Mouse (Mus musculus) stomach, postnatal 0 days (tissue): Measurements from ENCODE around the gene Cdk19. TPM values are rescaled to one million over a fixed set of nuclear protein-coding genes. Genes with fewer than 3 reads are reported as not detected.
A peak's percentile ranks its signal among the peaks of the same experiment; 100 is the strongest.

Experiments used
- ATAC-seq: fragments of 200-750 bp; cut with Nextera tagmentation; 2 replicates; pipeline ENCODE4 v1.8.0; 2017; ENCODE audit not compliant: low FRiP score, low TSS enrichment
- DNase-seq: peaks from one replicate; pipeline ENCODE4 v3.0.0-alpha.2; 2016; ENCODE audit warnings: low spot score
- H3K27ac ChIP-seq: fragments of 300-500 bp; sonication (generic); replicated peaks from 2 replicates; pipeline ENCODE4 v1.5.1; 2014; ENCODE audit warnings: mild to moderate bottlenecking, control low read depth
- H3K27me3 ChIP-seq: fragments of 300-500 bp; sonication (generic); 2 replicates; pipeline ENCODE4 v1.6.1; 2014; ENCODE audit warnings: low read length; ENCODE audit not compliant: control insufficient read depth, insufficient read depth
- H3K36me3 ChIP-seq: fragments of 300-500 bp; sonication (generic); 2 replicates; pipeline ENCODE4 v1.6.1; 2014; ENCODE audit warnings: low read length, mixed read lengths; ENCODE audit not compliant: control insufficient read depth, insufficient read depth
- H3K4me1 ChIP-seq: fragments of 300-500 bp; sonication (generic); replicated peaks from 2 replicates; pipeline ENCODE4 v1.6.1; 2014; ENCODE audit warnings: antibody characterized with exemption; ENCODE audit not compliant: control insufficient read depth, insufficient read depth
- H3K4me2 ChIP-seq: fragments of 300-500 bp; sonication (generic); replicated peaks from 2 replicates; pipeline ENCODE4 v1.6.1; 2014; ENCODE audit warnings: low read depth, mild to moderate bottlenecking, control low read depth, moderate library complexity
- H3K4me3 ChIP-seq: fragments of 300-500 bp; sonication (generic); 2 replicates; pipeline ENCODE4 v1.5.1; 2014; ENCODE audit warnings: low read depth, low read length, control low read depth
- H3K9ac ChIP-seq: fragments of 300-500 bp; sonication (generic); 2 replicates; pipeline ENCODE4 v1.6.1; 2014; ENCODE audit warnings: mild to moderate bottlenecking, low read length, control low read depth, mixed read lengths
- H3K9me3 ChIP-seq: fragments of 300-500 bp; sonication (generic); 2 replicates; pipeline ENCODE4 v1.6.1; 2016; ENCODE audit warnings: low read length; ENCODE audit not compliant: control insufficient read depth
- CTCF ChIP-seq: IDR thresholded peaks from 2 replicates; pipeline ENCODE4 v1.5.1; 2016; ENCODE audit warnings: antibody characterized with exemption, low read depth, mild to moderate bottlenecking, moderate library complexity
- EP300 ChIP-seq: optimal IDR thresholded peaks from 2 replicates; pipeline ENCODE3; 2016; ENCODE audit warnings: antibody characterized with exemption
- WGBS: fragments of 180-500 bp; shearing (Covaris S2); extraction: QIAGEN DNeasy Blood & Tissue Kit; methylation state at CpG from one replicate; pipeline ENCODE4 v1.1.7; 2014; 5-methylcytosine and 5-hydroxymethylcytosine counted together
- polyA plus RNA-seq: library from polyadenylated mRNA; unstranded; fragments of >200 nt; fragmentation: Nextera tagmentation; extraction: Ambion mirVana; gene quantifications from 2 replicates; pipeline ENCODE4 v1.2.1, GENCODE M21; 2015

Cdk19 gene
- polyA plus RNA-seq, 1 experiment from 2014 or later, result 4.4 TPM

DNA sequence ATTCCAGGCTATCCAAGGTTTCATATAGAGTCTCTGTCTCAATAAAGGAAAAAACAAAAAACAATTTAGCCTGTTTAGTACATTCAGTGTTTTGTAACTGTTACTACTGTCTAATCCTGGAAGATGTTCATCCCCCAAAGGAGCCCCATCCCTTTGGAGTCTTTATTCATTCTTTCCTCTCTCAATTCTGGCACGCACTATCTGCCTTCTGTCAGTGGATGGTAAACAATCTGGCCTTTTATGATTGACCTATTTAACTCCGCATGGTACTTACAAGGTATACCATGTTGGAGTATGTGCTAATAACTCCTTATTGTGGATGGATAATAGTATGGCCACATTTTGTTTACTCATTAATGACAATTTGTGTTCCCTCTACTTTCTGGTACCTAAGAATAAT lies 26.6 kb downstream of the Cdk19 start:
- 72% methylated on average over 2 of the region's 2 CpGs for WGBS
- ATAC-seq, result no peak
- TF ChIP-seq CTCF, result no peak
- no peak for TF ChIP-seq EP300
- H3K9ac ChIP-seq, result no peak overlapping the region
- H3K9me3 ChIP-seq, result no peaks in the 10 kb centered on the region
- H3K4me2 ChIP-seq, result no peak overlapping the region
- DNase-seq, result no peak
- H3K27ac ChIP-seq, result no peak overlapping the region
- H3K36me3 ChIP-seq, result no peaks in the 10 kb centered on the region
- H3K4me3 ChIP-seq, result no peak overlapping the region
- 0 out of 2 replicates have a peak, but pooled peaks cover 3% of the 10 kb centered on the region for H3K4me1 ChIP-seq
- H3K27me3 ChIP-seq, result no peaks in the 10 kb centered on the region

DNA sequence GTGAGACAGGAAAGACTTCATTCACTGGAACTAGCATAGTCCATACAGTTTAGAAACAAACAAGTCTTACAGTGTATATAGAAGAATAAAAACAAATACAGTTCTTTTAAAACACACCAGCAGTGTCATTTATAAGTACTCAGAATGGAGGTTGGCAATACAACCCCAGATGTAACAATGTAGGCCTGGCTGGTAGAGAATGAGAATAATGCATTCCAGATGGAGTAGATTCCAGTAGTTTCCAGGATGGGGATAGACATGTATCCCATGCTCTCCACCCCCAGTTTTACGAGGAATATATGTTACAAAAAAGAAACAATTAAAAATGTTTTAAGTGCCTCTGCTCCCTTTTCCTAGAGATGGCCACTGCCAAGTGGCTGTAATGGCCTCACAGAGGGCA lies 29.2 kb downstream of the Cdk19 start:
- ATAC-seq (no peak), DNase-seq (no peak)
- Histone ChIP-seq H3K9ac (no peak overlapping the region), H3K9me3 (no peaks in the 10 kb centered on the region), H3K27ac (no peak overlapping the region), H3K4me3 (no peak overlapping the region), H3K36me3 (no peaks in the 10 kb centered on the region), H3K4me2 (no peak overlapping the region), H3K4me1 (0 out of 2 replicates have a peak, but pooled peaks cover 3% of the 10 kb centered on the region), H3K27me3 (no peaks in the 10 kb centered on the region)
- 64% methylated on average over 1 of the region's 1 CpGs for WGBS
- no peak for TF ChIP-seq EP300
- no peak for TF ChIP-seq CTCF

DNA sequence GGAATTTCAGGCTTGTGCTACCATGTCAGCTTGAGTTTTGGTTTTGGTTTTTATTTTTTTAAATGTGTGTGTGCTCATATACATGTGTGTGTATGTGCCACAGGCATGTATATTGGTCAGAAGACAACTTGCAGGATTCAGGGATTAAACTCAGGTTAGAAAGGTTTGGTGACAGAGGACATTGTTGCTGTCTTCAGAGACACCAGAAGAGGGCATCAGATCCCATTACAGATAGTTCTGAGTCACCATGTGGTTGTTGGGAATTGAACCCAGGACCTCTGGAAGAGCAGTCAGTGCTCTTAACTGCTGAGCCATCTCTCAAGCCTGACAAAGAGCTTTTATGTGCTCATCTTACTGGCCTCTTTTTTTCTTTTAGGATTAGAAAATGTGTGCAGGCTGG lies 30.8 kb downstream of the Cdk19 start:
- ATAC-seq (no peak), DNase-seq (no peak)
- H3K27ac ChIP-seq, result no peak overlapping the region
- H3K27me3 ChIP-seq, result no peaks in the 10 kb centered on the region
- H3K9me3 ChIP-seq, result no peaks in the 10 kb centered on the region
- no peak overlapping the region for H3K9ac ChIP-seq
- no peaks in the 10 kb centered on the region for H3K36me3 ChIP-seq
- TF ChIP-seq EP300 (no peak), CTCF (peak; percentile 46)
- H3K4me3 ChIP-seq, result no peak overlapping the region
- no peaks in the 10 kb centered on the region for H3K4me1 ChIP-seq
- H3K4me2 ChIP-seq, result no peak overlapping the region

DNA sequence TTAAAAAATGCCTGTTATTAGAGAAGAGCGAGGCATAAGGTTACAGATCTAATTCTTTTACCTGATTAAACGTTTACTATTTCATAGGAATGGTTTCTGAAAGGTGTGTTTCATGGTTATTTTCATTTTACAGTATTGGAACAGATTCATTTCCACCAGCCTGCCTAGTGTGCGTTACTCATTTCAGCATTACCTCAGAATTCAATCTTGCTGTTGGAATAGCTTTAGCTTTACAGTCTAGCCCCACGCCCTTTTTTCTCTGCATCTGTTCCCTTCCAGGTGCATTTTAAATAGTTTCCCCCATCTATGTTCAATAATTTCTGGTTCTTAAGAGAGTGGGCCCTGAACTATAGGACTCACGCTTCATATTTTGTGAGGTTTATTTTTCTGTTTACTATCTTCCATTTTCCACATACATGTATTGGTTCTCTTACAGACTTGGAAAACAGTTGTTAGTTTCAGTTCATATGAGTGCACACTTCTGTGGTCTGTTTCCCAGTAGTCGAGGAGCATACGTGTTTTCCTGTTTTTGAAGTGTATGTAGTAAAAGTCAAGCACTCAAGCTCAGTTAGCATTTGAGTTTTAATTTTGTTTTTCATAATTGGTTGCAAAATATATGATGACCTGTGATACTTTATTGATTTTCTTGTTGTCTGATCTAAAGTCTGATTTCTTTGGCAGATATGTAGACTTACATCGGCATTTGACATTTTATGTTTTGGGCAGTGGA lies 32.0 kb downstream of the Cdk19 start:
- H3K27me3 ChIP-seq, result no peaks in the 10 kb centered on the region
- DNase-seq, result no peak
- WGBS, result 46% methylated on average over 8 of the region's 8 CpGs
- H3K4me1 ChIP-seq, result no peaks in the 10 kb centered on the region
- H3K4me3 ChIP-seq, result no peak overlapping the region
- H3K36me3 ChIP-seq, result no peaks in the 10 kb centered on the region
- no peak for TF ChIP-seq CTCF
- TF ChIP-seq EP300, result no peak
- no peak overlapping the region for H3K9ac ChIP-seq
- peak overlapping the region; percentile 5; the same call in 1 of the 2 replicates for H3K27ac ChIP-seq
- H3K4me2 ChIP-seq, result 0 out of 2 replicates have a peak overlapping the region, but pooled peaks have one; percentile 36
- no peaks in the 10 kb centered on the region for H3K9me3 ChIP-seq
- ATAC-seq, result no peak

DNA sequence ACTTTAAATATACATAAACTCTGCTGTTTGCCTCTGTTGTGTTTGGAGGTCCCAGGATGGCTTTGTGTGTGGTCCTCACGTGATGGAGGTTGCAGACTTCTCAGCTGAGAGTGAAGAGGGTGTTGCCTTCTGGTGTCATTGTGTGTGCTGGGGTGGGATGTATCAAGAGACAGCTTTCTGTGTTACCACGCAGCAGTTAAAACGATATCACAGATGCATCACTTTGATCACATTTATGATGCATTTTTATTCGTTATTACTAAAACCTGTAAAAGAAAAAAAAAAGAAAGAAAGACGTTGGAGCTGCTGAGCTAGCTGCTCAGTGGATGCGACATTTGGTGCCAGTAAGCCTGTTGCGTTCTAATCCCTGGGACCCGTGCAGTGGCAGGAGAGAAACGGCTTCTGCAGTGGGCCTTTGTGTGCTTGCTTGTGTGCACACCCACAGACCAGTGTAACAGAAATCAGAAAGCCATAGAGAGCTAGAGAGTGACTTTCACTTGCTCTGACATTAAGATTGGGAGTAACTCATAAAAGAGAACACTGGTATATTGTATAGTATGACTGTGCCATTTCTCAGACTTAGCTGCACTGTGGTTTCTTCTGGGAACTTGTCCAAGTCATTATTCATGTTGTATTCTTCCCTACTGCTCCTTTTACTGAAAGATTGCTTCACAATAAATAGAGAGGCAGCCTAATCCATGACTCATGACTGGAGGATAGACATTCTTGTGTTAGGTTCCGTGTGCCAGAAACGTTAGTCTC lies 32.7 kb downstream of the Cdk19 start:
- Histone ChIP-seq H3K9ac (no peak overlapping the region; the same call in 1 of the 2 replicates), H3K27ac (peak overlapping the region; percentile 78), H3K9me3 (no peaks in the 10 kb centered on the region), H3K27me3 (no peaks in the 10 kb centered on the region), H3K36me3 (no peaks in the 10 kb centered on the region), H3K4me3 (no peak overlapping the region), H3K4me2 (peak overlapping the region; percentile 36), H3K4me1 (no peaks in the 10 kb centered on the region)
- 21% methylated on average over 11 of the region's 11 CpGs for WGBS
- DNase-seq (no peak), ATAC-seq (peak; percentile 91)
- TF ChIP-seq EP300 (no peak), CTCF (no peak)

DNA sequence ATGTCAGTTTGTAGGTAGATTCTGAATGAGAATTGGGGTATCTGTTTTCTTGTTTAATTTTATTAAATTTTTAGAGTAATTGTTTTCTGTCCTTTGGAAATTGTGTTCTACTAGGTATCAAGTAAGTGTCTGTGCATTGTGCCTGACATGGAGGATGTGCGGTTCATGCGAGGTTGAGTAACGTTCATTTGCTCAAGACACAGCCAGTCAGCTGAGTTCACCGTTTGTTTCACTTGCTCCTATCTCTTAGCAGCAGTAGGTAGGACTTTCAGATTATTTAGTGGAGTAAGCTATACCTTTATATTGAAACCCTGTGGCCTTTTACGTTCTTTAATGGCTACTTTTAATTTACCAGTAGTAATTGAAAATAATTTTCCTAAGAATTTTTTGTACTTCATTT lies 34.4 kb downstream of the Cdk19 start:
- Histone ChIP-seq H3K9ac (no peak overlapping the region), H3K9me3 (no peaks in the 10 kb centered on the region), H3K27ac (no peak overlapping the region), H3K4me3 (no peak overlapping the region), H3K27me3 (no peaks in the 10 kb centered on the region), H3K4me2 (no peak overlapping the region), H3K36me3 (no peaks in the 10 kb centered on the region), H3K4me1 (no peaks in the 10 kb centered on the region)
- ATAC-seq (no peak), DNase-seq (no peak)
- 88% methylated on average over 5 of the region's 5 CpGs for WGBS
- TF ChIP-seq EP300 (no peak), CTCF (no peak)
